Mouse (Mus musculus): ENCODE measurements at regions not wholly inside any gene's neighbourhood (a gene's known extent, or its start where the extent isn't known, plus 50 kb on each side); places are given as distances from the start of the nearest gene placed in this dataset.

GRCm38 (mm10) chr6:50936306-50936705 lies 282.1 kb upstream of the Npvf start:
- H3K9ac ChIP-seq (replicated peaks) = no peak overlapping the region
- H3K4me2 ChIP-seq (ENCODE audit: low read depth) = no peak overlapping the region
- TF ChIP-seq EP300 (IDR thresholded peaks at IDR 0.05; ENCODE audit: low read depth) = no peak
- TF ChIP-seq CTCF (IDR thresholded peaks at IDR 0.05; ENCODE audit: low read depth) = no peak
- no peaks in the 10 kb centered on the region for H3K27me3 ChIP-seq (ENCODE audit: control insufficient read depth, insufficient read depth, low read length)
- DNase-seq (ENCODE audit: low read depth in 3 of 3, low spot score in 3 of 3) (no peak), ATAC-seq (ENCODE audit: insufficient read depth) (no peak)
- no peaks in the 10 kb centered on the region for H3K4me1 ChIP-seq (replicated peaks; ENCODE audit: control insufficient read depth in 2 of 2, insufficient read depth in 2 of 2, low read length in 1 of 2)
- H3K9me3 ChIP-seq (ENCODE audit: control insufficient read depth, low read length) = no peaks in the 10 kb centered on the region
- no peak overlapping the region for H3K27ac ChIP-seq
- H3K36me3 ChIP-seq (replicated peaks; ENCODE audit: control insufficient read depth, insufficient read depth, low read depth) = no peaks in the 10 kb centered on the region
- 69% methylated on average over 8 of the region's 8 CpGs for WGBS (ENCODE audit: insufficient replicate concordance)
- no peak overlapping the region for H3K4me3 ChIP-seq (ENCODE audit: insufficient read depth in 1 of 2, low read depth in 2 of 2, low read length in 2 of 2)

GRCm38 (mm10) chr6:50937094-50937493 lies 282.9 kb upstream of the Npvf start:
- Histone ChIP-seq H3K36me3 (replicated peaks; ENCODE audit: control insufficient read depth, insufficient read depth, low read depth) (no peaks in the 10 kb centered on the region), H3K4me2 (ENCODE audit: low read depth) (no peak overlapping the region), H3K27me3 (ENCODE audit: control insufficient read depth, insufficient read depth, low read length) (no peaks in the 10 kb centered on the region), H3K9me3 (ENCODE audit: control insufficient read depth, low read length) (no peaks in the 10 kb centered on the region), H3K4me3 (ENCODE audit: insufficient read depth in 1 of 2, low read depth in 2 of 2, low read length in 2 of 2) (no peak overlapping the region), H3K27ac (no peak overlapping the region), H3K9ac (replicated peaks) (no peak overlapping the region), H3K4me1 (replicated peaks; ENCODE audit: control insufficient read depth in 2 of 2, insufficient read depth in 2 of 2, low read length in 1 of 2) (no peaks in the 10 kb centered on the region)
- ATAC-seq (ENCODE audit: insufficient read depth) (no peak), DNase-seq (ENCODE audit: low read depth in 3 of 3, low spot score in 3 of 3) (peak; percentile 22 to 35 (median 24))
- WGBS (ENCODE audit: insufficient replicate concordance) = 21% methylated on average over 9 of the region's 9 CpGs
- TF ChIP-seq CTCF (IDR thresholded peaks at IDR 0.05; ENCODE audit: low read depth) (peak; percentile 100), EP300 (IDR thresholded peaks at IDR 0.05; ENCODE audit: low read depth) (no peak)

- Histone ChIP-seq H3K36me3 (replicated peaks; ENCODE audit: control insufficient read depth, insufficient read depth, low read depth) (no peaks in the 10 kb centered on the region), H3K4me1 (replicated peaks; ENCODE audit: control insufficient read depth in 2 of 2, insufficient read depth in 2 of 2, low read length in 1 of 2) (no peaks in the 10 kb centered on the region), H3K4me2 (ENCODE audit: low read depth) (no peak overlapping the region), H3K27me3 (ENCODE audit: control insufficient read depth, insufficient read depth, low read length) (no peaks in the 10 kb centered on the region), H3K27ac (no peak overlapping the region), H3K9me3 (ENCODE audit: control insufficient read depth, low read length) (no peaks in the 10 kb centered on the region), H3K4me3 (ENCODE audit: insufficient read depth in 1 of 2, low read depth in 2 of 2, low read length in 2 of 2) (no peak overlapping the region), H3K9ac (replicated peaks) (no peak overlapping the region)
- 17% methylated on average over 7 of the region's 7 CpGs for WGBS (ENCODE audit: insufficient replicate concordance)
- ATAC-seq (ENCODE audit: insufficient read depth) (no peak), DNase-seq (ENCODE audit: low read depth in 3 of 3, low spot score in 3 of 3) (no peak)
- TF ChIP-seq EP300 (IDR thresholded peaks at IDR 0.05; ENCODE audit: low read depth) = no peak
- TF ChIP-seq CTCF (IDR thresholded peaks at IDR 0.05; ENCODE audit: low read depth) = peak; percentile 76
Observed at GRCm38 (mm10) chr6:50938879-50939278, 284.6 kb upstream of the Npvf start.

- no peaks in the 10 kb centered on the region for H3K36me3 ChIP-seq (replicated peaks; ENCODE audit: control insufficient read depth, insufficient read depth, low read depth)
- H3K27me3 ChIP-seq (ENCODE audit: control insufficient read depth, insufficient read depth, low read length) = no peaks in the 10 kb centered on the region
- H3K9ac ChIP-seq (replicated peaks) = no peak overlapping the region
- WGBS (ENCODE audit: insufficient replicate concordance) = 40% methylated on average over 2 of the region's 2 CpGs
- no peak overlapping the region for H3K4me3 ChIP-seq (ENCODE audit: insufficient read depth in 1 of 2, low read depth in 2 of 2, low read length in 2 of 2)
- no peaks in the 10 kb centered on the region for H3K9me3 ChIP-seq (ENCODE audit: control insufficient read depth, low read length)
- TF ChIP-seq CTCF (IDR thresholded peaks at IDR 0.05; ENCODE audit: low read depth) (no peak), EP300 (IDR thresholded peaks at IDR 0.05; ENCODE audit: low read depth) (no peak)
- no peak overlapping the region for H3K27ac ChIP-seq
- ATAC-seq (ENCODE audit: insufficient read depth) (no peak), DNase-seq (ENCODE audit: low read depth in 3 of 3, low spot score in 3 of 3) (no peak)
- H3K4me2 ChIP-seq (ENCODE audit: low read depth) = no peak overlapping the region
- no peaks in the 10 kb centered on the region for H3K4me1 ChIP-seq (replicated peaks; ENCODE audit: control insufficient read depth in 2 of 2, insufficient read depth in 2 of 2, low read length in 1 of 2)
Observed at GRCm38 (mm10) chr6:50939440-50939839, 285.2 kb upstream of the Npvf start.

GRCm38 (mm10) chr6:50940118-50940517 lies 285.9 kb upstream of the Npvf start:
- DNase-seq (ENCODE audit: low read depth in 3 of 3, low spot score in 3 of 3) = no peak
- WGBS (ENCODE audit: insufficient replicate concordance) = 5% methylated on average over 1 of the region's 1 CpGs
- no peaks in the 10 kb centered on the region for H3K27me3 ChIP-seq (ENCODE audit: control insufficient read depth, insufficient read depth, low read length)
- H3K4me3 ChIP-seq (ENCODE audit: insufficient read depth in 1 of 2, low read depth in 2 of 2, low read length in 2 of 2) = no peak overlapping the region
- no peaks in the 10 kb centered on the region for H3K36me3 ChIP-seq (replicated peaks; ENCODE audit: control insufficient read depth, insufficient read depth, low read depth)
- TF ChIP-seq CTCF (IDR thresholded peaks at IDR 0.05; ENCODE audit: low read depth) = peak; percentile 56
- TF ChIP-seq EP300 (IDR thresholded peaks at IDR 0.05; ENCODE audit: low read depth) = no peak
- ATAC-seq (ENCODE audit: insufficient read depth) = no peak
- no peaks in the 10 kb centered on the region for H3K9me3 ChIP-seq (ENCODE audit: control insufficient read depth, low read length)
- no peak overlapping the region for H3K9ac ChIP-seq (replicated peaks)
- H3K4me2 ChIP-seq (ENCODE audit: low read depth) = no peak overlapping the region
- H3K4me1 ChIP-seq (replicated peaks; ENCODE audit: control insufficient read depth in 2 of 2, insufficient read depth in 2 of 2, low read length in 1 of 2) = no peaks in the 10 kb centered on the region
- H3K27ac ChIP-seq = no peak overlapping the region

All from liver, embryonic 14.5 days (tissue).